Mouse (Mus musculus) MEL (cell line): Measurements from ENCODE around the gene Exoc3l2.

Source experiments
- CTCF ChIP-seq, 3 experiments: IDR thresholded peaks in 2 of 3; conservative IDR thresholded peaks in 1 of 3; 2 replicates each; pipeline ENCODE4 v1.5.1; 2011 to 2012; ENCODE audit warnings: low read length in 3 of 3, low read depth in 2 of 3, mild to moderate bottlenecking in 2 of 3, improper control_type of control experiment in 1 of 3, inconsistent platforms in 1 of 3, mixed read lengths in 1 of 3, moderate library complexity in 1 of 3; ENCODE audit not compliant: control insufficient read depth in 1 of 3, insufficient read depth in 1 of 3, poor library complexity in 1 of 3, severe bottlenecking in 1 of 3
- MAX ChIP-seq: IDR thresholded peaks from 2 replicates; pipeline ENCODE4 v1.6.1; 2011; ENCODE audit warnings: low read length, improper control_type of control experiment
- MYB ChIP-seq: IDR thresholded peaks from 2 replicates; pipeline ENCODE4 v1.6.1; 2011; ENCODE audit warnings: mild to moderate bottlenecking, low read depth, low read length, improper control_type of control experiment
- NELFE ChIP-seq: IDR thresholded peaks from 2 replicates; pipeline ENCODE4 v1.6.1; 2011; ENCODE audit warnings: low read depth, low read length, improper control_type of control experiment
- POLR2A ChIP-seq, 2 experiments: IDR thresholded peaks; 2 replicates each; pipeline ENCODE4 v1.6.1; 2011 to 2012; ENCODE audit warnings: low read length in 2 of 2, mild to moderate bottlenecking in 2 of 2, control low read depth in 1 of 2, improper control_type of control experiment in 1 of 2, low read depth in 1 of 2, moderate library complexity in 1 of 2; ENCODE audit not compliant: control insufficient read depth in 1 of 2, insufficient read depth in 1 of 2, poor library complexity in 1 of 2
- RAD21 ChIP-seq: IDR thresholded peaks from 2 replicates; pipeline ENCODE4 v1.6.1; 2011; ENCODE audit warnings: mild to moderate bottlenecking, low read depth, low read length, improper control_type of control experiment
- ZC3H11A ChIP-seq: IDR thresholded peaks from 2 replicates; pipeline ENCODE4 v1.6.1; 2012; ENCODE audit warnings: low read depth, mild to moderate bottlenecking, inconsistent platforms, low read length, improper control_type of control experiment

- TF ChIP-seq MYB (no peak), CTCF (IDR thresholded peaks at IDR 0.05 in 2 of 3, conservative IDR thresholded peaks at IDR 0.05 in 1 of 3; ENCODE audit: control insufficient read depth in 1 of 3, insufficient read depth in 1 of 3, low read depth in 2 of 3, low read length in 3 of 3, poor library complexity in 1 of 3, severe bottlenecking in 1 of 3) (no peak), MAX (no peak), RAD21 (no peak), POLR2A (IDR thresholded peaks at IDR 0.05; ENCODE audit: control insufficient read depth in 1 of 2, insufficient read depth in 1 of 2, low read depth in 1 of 2, low read length in 2 of 2, poor library complexity in 1 of 2) (no peak), ZC3H11A (no peak), NELFE (no peak)
Observed at GRCm38 (mm10) chr7:19427999-19428650, 35.0 kb upstream of the Exoc3l2 start.
